In the genomic region with DNA sequence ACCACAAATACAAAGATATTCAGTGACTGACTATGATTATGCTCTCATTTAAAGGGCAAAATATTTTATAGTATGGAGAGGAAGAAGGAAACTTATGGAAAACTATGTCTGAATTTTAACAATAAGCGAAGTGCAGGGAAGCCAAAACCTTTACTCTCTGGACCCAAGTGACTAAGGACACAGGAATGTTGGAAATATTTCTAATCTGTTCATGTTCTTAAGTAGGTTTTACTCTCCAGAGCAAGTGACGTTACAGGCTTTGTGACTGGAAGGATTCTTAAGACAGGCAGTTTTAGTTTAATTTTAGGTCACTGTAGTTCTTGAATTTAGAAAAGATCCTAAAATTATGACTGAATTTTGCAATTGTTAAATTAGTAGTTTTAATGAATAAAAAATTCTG, we compare ENCODE assay signal across 13 mouse cellular contexts. TPM values are rescaled to one million over a fixed set of nuclear protein-coding genes. Genes with fewer than 3 reads are reported as not detected.
DNase-seq lines count a peak whose midpoint lies in the region; ATAC-seq and TF ChIP-seq lines count a peak whose summit lies in the region.
"Had no signal": no experiment of that assay in that cellular context is flagged by ENCODE, and none has a peak within 500 bp of the region (broad histone marks: within the 10 kb centered on the region; RNA-seq: fewer than 3 reads in every experiment).

No protein-coding gene starts in this region.

- intact Hi-C loops in left cerebral cortex, postnatal 10 days (cut with DNase I): no loop called here
- intact Hi-C loops in left cerebral cortex, postnatal 36 days (cut with DNase I): loop anchor here (10.0 kb wide), 1 partner anchor 186 kb away; no protein-coding TSS in a partner anchor

- peaks cover 35% of the 10 kb centered on the region for H3K27me3 ChIP-seq in embryonic facial prominence, embryonic 11.5 days (ENCODE audit: control insufficient read depth, insufficient read depth, low read length)
- H3K27me3 ChIP-seq in forebrain, embryonic 16.5 days (replicated peaks; ENCODE audit: control insufficient read depth, insufficient read depth, low read length): peaks cover 19% of the 10 kb centered on the region
- peaks cover 59% of the 10 kb centered on the region for H3K27me3 ChIP-seq in midbrain, embryonic 13.5 days

- peak overlapping the region; percentile 70 for H3K27ac ChIP-seq in layer of hippocampus, adult 2 months
- no peak overlapping the region for H3K27ac ChIP-seq in embryonic facial prominence, embryonic 11.5 days (replicated peaks; ENCODE audit: low read depth, low read length)
- H3K27ac ChIP-seq in forebrain, embryonic 16.5 days (ENCODE audit: low read length): peak overlapping the region; percentile 88
- peak overlapping the region; percentile 86 for H3K27ac ChIP-seq in midbrain, embryonic 13.5 days

- no peaks in the 10 kb centered on the region for H3K36me3 ChIP-seq in embryonic facial prominence, embryonic 11.5 days (replicated peaks; ENCODE audit: control insufficient read depth, insufficient read depth, low read depth, low read length)
- no peaks in the 10 kb centered on the region for H3K36me3 ChIP-seq in forebrain, embryonic 16.5 days (ENCODE audit: control insufficient read depth, insufficient read depth)
- no peaks in the 10 kb centered on the region for H3K36me3 ChIP-seq in midbrain, embryonic 13.5 days

- DNase-seq in layer of hippocampus, adult 2 months (ENCODE audit: low spot score in 2 of 2): no peak
- DNase-seq in layer of hippocampus, postnatal 36 days: no peak
- peak; percentile 45 for DNase-seq in embryonic facial prominence, embryonic 11.5 days (ENCODE audit: low spot score)
- no peak for DNase-seq in left cerebral cortex, postnatal 10 days (ENCODE audit: extremely low spot score in 1 of 2, low spot score in 2 of 2)
- no peak for DNase-seq in left cerebral cortex, postnatal 36 days (ENCODE audit: low spot score in 2 of 2)
- DNase-seq: heart, postnatal 10 days; kidney, adult 9 months; lung, postnatal 14 days had no signal

- H3K9ac ChIP-seq in embryonic facial prominence, embryonic 11.5 days (replicated peaks; ENCODE audit: low read length): no peak overlapping the region
- no peak overlapping the region for H3K9ac ChIP-seq in forebrain, embryonic 16.5 days (replicated peaks; ENCODE audit: low read depth, low read length)
- no peak overlapping the region for H3K9ac ChIP-seq in midbrain, embryonic 13.5 days (replicated peaks)

- 5% methylated on average over 2 of the region's 2 CpGs for WGBS in embryonic facial prominence, embryonic 11.5 days
- WGBS in forebrain, embryonic 16.5 days: 14% methylated on average over 2 of the region's 2 CpGs
- WGBS in midbrain, embryonic 13.5 days: 6% methylated on average over 2 of the region's 2 CpGs

- H3K9me3 ChIP-seq in embryonic facial prominence, embryonic 11.5 days (replicated peaks; ENCODE audit: control insufficient read depth, low read length): no peaks in the 10 kb centered on the region
- H3K9me3 ChIP-seq in forebrain, embryonic 16.5 days (ENCODE audit: control insufficient read depth, low read length): no peaks in the 10 kb centered on the region
- H3K9me3 ChIP-seq in midbrain, embryonic 13.5 days: no peaks in the 10 kb centered on the region

- H3K4me3 ChIP-seq in layer of hippocampus, adult 2 months: peak overlapping the region; percentile 17; the same call in 1 of the 2 replicates
- H3K4me3 ChIP-seq in embryonic facial prominence, embryonic 11.5 days (ENCODE audit: low read depth, low read length): no peak overlapping the region
- H3K4me3 ChIP-seq in forebrain, embryonic 16.5 days (replicated peaks; ENCODE audit: low read length): no peak overlapping the region; the same call in 1 of the 2 replicates
- peak overlapping the region; percentile 39 for H3K4me3 ChIP-seq in midbrain, embryonic 13.5 days (replicated peaks)

- H3K4me1 ChIP-seq in embryonic facial prominence, embryonic 11.5 days (ENCODE audit: control insufficient read depth, insufficient read depth, low read length): peaks cover 3% of the 10 kb centered on the region; the same call in 1 of the 2 replicates
- H3K4me1 ChIP-seq in forebrain, embryonic 16.5 days (replicated peaks; ENCODE audit: control insufficient read depth, insufficient read depth, low read length): peaks cover 18% of the 10 kb centered on the region
- peaks cover 54% of the 10 kb centered on the region for H3K4me1 ChIP-seq in midbrain, embryonic 13.5 days (replicated peaks)

- no peak for TF ChIP-seq CTCF in layer of hippocampus, adult 2 months (conservative IDR thresholded peaks at IDR 0.05)

- ATAC-seq in embryonic facial prominence, embryonic 11.5 days (replicated peaks; ENCODE audit: insufficient number of reproducible peaks, low FRiP score, low TSS enrichment, low read depth): no peak
- no peak for ATAC-seq in forebrain, embryonic 16.5 days
- ATAC-seq in midbrain, embryonic 13.5 days: no peak
- ATAC-seq in megakaryocyte-erythroid progenitor cell, adult 5-6 weeks (replicated peaks; ENCODE audit: low FRiP score, low TSS enrichment, poor library complexity, severe bottlenecking): no peak

- H3K4me2 ChIP-seq in embryonic facial prominence, embryonic 11.5 days (ENCODE audit: low read depth, low read length): no peak overlapping the region; the same call in 1 of the 2 replicates
- peak overlapping the region; percentile 40 for H3K4me2 ChIP-seq in forebrain, embryonic 16.5 days (ENCODE audit: low read length)
- peak overlapping the region; percentile 76 for H3K4me2 ChIP-seq in midbrain, embryonic 13.5 days (replicated peaks)

RNA-seq across cellular contexts. Expression of a gene that starts 6.1 kb away (rescaled TPM):
- total RNA-seq in layer of hippocampus, adult 2 months (2021): 1 to 10 TPM; 3.6 to 4.2 TPM
- 1 to 10 TPM; 3.1 to 4.6 TPM for total RNA-seq in layer of hippocampus, postnatal 36 days (2021)
- polyA plus RNA-seq in embryonic facial prominence, embryonic 11.5 days (2014; fragmentation: Nextera tagmentation; extraction: Ambion mirVana): 5.9 and 9.4 TPM in 2 replicates
- 9.3 and 9.5 TPM in 2 replicates for polyA plus RNA-seq in forebrain, embryonic 16.5 days (2015; fragmentation: Nextera tagmentation; extraction: Ambion mirVana)
- polyA plus RNA-seq in midbrain, embryonic 13.5 days (2015; fragmentation: Nextera tagmentation; extraction: Ambion mirVana): 23.2 and 23.5 TPM in 2 replicates
- 1 to 10 TPM; 6.4 to 6.6 TPM for total RNA-seq in left cerebral cortex, postnatal 10 days (2021)
- 1 to 10 TPM; 6.1 to 6.2 TPM for total RNA-seq in left cerebral cortex, postnatal 36 days (2021)
- total RNA-seq in megakaryocyte-erythroid progenitor cell, adult 5-6 weeks (2014; fragmentation: Nextera tagmentation): not detected in 2 replicates
- not detected in 2 replicates for total RNA-seq in megakaryocyte-erythroid progenitor cell, adult 5-6 weeks (2017)
- total RNA-seq: gastrocnemius, adult 8-10 months; heart, postnatal 10 days had no signal
- polyA plus RNA-seq: spleen, adult 2 months had no signal

Comparison
In these comparisons a context has a peak if more than half of its experiments do, and no peak if none do; other contexts are left out.
1. H3K4me3 ChIP-seq: peak in layer of hippocampus, adult 2 months (single experiment) and midbrain, embryonic 13.5 days (single experiment); none in embryonic facial prominence, embryonic 11.5 days (single experiment) and forebrain, embryonic 16.5 days (single experiment).
2. RNA of a gene that starts 6.1 kb away (total RNA-seq): 6.4 to 6.6 TPM in left cerebral cortex, postnatal 10 days, 6.1 to 6.2 TPM in left cerebral cortex, postnatal 36 days, 3.1 to 4.6 TPM in layer of hippocampus, postnatal 36 days and 3.6 to 4.2 TPM in layer of hippocampus, adult 2 months; not detected in megakaryocyte-erythroid progenitor cell, adult 5-6 weeks; every median in the first group is over 4 times any median in the second.